Mouse (Mus musculus) frontal cortex, postnatal 10 days (tissue): ENCODE results near the gene Slc18a2.

Experiments used
- DNase-seq, 2 experiments: peaks; one replicate each; pipeline ENCODE4 v3.0.0; 2022; ENCODE audit warnings: low spot score in 2 of 2, mixed read lengths in 1 of 2

Slc18a2 gene

DNA sequence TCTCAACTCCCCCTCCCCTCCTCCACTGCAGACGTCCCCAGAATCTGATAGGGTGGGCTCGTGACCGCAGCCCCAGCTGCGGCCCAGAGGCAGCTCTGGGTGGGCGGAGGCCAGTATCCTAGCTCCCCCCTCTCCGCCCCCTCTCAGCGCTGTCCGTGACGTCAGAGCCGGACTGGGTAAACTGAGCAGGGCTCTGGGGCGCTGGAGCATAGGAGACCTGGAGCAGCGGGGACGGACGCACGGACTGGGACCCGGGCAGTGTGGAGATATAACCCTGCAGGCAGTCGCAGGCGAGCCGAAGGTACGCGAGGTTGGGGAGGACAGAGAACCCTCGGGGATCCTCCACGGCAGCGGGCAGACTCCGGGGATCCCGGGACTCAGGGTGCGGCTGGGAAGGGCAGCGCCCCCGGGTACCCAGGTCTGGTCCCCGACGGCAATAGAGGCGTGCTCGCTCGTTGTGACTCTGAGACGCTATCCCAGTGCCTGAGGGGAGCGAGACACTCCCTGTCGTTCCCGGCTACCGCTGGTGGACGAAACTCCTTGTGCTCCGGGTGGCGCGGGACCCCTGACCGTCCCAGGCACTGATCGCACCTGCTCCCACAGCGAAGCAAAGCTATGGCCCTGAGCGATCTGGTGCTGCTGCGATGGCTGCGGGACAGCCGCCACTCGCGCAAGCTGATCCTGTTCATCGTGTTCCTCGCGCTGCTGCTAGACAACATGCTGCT, at the start of gene Slc18a2:
Slc18a2 (plus strand) TSS at position 179 of the 725 bp plus-strand sequence.
- no peak for DNase-seq

DNA sequence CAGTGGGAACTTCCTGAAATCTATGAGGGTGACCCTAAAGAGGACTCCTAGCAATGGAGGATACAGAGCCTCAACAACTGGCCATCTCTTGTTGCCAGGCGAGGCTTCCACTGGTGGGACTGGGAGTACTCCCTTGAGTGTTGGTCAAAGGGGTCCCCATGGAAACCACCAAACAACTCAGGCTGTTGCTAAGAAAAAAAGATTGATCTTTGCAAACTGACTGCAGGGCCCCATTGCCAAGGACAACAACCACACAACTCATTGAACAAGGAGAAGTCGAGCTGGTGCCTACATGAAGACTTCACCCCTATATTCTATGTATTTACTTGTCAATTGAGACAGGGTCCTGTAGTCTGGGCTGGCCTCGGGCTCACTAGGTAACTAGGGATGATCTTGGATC, 43.8 kb upstream of the Slc18a2 start:
- DNase-seq, result no peak

DNA sequence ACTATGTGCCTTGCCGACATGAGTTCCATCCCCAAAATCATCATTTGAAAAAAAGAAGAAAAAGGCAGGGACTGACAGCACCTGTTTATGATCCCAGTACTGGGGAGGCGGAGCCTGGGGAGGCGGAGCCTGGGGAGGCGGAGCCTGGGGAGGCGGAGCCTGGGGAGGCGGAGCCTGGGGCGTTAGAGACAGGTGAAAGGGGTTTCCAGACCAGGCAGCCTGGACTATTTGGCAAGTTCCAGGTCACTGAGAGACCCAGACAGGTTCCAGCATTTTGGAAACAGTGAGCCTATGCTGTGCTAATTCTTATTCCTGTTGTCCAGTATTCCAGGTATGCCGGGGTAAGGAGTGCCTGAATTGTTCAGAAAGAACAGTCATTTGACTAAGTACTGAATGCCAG, 41.7 kb upstream of the Slc18a2 start, which contains the start of gene Kcnk18:
Kcnk18 (plus strand) TSS at position 224 of the 400 bp plus-strand sequence.
- DNase-seq, result no peak

DNA sequence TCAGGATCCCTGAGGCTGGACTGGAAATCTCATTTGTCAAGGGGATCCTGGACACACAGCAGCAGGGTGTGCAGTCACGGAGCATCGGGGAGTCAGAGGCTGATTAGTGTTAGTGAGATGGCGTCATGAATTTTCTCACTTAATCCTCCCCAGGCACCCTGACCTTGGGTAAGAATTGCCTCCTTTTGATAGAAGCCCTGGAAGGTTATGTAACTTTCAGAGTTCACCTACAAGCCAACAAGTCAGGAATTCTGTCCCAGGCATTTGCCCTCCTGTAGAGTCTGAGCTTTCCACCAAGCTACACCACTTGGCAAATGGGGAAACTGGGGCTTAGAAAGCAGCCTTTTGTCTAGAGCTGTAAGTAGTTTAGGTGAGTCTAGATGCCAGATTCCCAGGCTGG, 39.6 kb upstream of the Slc18a2 start:
- DNase-seq, result no peak

DNA sequence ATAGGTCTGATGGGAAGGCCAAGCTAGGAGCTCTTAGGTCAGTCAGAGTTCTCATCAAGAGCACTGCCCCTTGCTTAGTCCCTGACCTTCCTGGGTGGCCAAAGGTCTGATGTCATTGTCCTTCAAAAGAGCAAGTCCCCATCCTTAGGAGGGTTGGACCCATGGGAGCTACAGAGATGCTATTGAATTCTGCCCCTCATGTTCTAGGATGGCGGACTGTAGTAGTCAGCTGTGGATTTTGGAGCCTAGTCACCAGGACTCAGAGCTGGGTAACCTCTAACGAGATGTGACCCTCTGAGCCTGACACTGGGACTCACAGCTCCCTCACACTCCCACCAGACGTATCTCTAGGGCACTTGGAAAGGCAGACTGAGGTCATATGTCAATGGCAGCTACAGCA, 32.3 kb upstream of the Slc18a2 start:
- no peak for DNase-seq

DNA sequence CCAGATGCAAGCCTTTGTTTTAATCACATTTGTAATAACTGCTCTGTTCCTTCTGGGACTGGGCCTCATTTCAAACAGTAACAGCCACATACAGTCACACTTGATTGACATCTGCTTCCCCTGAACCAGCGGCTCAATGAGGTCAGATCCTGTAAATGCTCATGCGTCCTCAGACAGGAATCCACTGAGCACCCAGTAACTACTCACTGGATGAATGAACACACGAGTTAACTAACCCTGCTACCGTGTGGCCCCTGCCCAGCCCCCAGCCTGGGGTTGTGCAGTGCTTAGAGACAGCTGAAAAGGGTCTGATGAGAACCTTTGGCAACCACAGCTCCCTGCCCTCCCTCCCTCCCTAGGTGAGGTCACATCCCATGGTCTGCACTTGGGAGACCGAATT, 27.9 kb upstream of the Slc18a2 start:
- no peak for DNase-seq

DNA sequence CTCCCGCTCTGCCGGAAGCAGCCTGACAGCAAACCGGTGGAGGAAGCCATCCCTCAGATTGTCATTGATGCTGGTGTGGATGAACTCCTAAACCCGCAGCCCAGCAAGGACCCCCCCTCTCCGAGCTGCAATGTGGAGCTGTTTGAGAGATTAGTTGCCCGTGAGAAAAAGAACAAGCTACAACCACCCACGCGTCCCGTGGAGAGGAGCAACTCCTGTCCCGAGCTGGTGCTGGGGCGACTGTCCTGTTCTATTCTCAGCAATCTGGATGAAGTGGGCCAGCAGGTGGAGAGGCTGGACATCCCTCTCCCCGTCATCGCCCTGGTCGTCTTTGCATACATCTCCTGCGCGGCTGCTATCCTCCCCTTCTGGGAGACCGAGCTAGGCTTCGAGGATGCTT, 25.7 kb upstream of the Slc18a2 start:
- DNase-seq, result no peak

DNA sequence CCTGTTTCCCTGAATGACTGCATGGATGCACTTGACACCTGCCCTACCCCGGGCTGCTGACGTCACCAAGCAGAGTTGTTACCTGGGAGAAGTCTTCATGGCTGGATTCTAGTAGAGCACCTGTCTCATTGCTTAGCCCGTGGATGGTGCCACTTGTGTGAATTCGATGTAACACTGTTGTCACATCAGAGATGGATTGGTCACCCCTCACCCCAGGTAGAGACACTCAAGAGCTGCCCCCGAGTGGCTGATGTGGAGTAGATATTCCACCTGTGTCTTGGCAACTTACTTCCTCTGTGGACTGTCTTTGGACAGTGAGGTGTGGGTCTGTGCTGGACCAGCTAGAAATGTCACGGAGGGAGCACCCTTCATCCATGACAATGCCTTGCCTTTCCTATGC, 24.6 kb upstream of the Slc18a2 start:
- no peak for DNase-seq

DNA sequence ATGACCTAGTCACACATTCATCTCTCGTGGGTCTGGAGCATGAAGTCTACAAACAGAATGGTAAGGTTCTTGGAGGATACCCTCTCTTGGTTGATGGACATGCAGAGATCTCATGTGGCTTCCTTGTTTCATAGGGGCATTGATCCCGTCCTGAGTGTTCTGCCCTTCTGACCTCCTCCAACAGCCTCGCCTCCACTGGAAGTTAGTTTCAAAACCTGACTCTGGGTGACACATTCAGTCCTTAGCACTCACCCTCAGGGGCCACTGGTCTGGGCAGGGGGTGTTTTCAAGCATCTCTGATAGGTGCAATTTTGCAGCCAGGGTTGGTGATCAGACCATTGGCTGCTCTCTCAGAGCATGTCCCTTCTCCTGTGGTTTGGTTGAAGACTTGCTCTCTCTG, 22.1 kb upstream of the Slc18a2 start:
- no peak for DNase-seq

DNA sequence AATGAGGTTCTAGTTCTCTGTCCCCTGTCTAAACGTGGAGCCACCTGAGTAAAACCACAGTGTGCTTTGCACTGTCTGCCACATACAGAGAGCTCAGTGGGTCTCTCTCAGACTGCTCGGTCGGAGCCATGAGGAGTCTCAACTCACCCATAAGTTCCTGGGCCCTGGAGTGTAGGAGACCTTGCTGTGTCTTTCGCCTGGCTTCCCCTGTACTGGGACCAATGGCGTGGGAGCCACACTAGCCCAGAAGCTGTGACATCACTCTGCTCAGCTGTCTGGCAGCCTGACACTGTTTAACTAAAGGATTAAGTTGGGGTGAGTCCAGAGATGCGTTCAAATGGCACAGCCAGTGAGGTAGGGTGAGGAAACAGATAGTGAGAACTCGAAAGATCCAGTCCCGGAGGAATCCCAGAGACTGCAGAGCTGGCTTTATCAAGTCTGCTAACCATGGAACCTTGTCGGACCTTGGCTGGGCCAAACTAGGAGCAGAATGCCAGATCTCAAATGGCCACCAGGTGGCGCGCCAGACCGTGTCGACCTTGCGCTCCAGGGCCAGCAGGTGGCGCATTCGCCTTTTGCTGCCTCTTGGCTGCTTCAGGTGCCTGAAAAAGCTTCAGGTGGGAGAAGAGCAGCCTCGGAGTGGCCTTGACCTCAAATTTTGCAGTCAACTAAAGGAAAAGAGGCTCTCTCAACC, 21.4 kb upstream of the Slc18a2 start:
- DNase-seq, result peak; percentile 21 to 80

DNA sequence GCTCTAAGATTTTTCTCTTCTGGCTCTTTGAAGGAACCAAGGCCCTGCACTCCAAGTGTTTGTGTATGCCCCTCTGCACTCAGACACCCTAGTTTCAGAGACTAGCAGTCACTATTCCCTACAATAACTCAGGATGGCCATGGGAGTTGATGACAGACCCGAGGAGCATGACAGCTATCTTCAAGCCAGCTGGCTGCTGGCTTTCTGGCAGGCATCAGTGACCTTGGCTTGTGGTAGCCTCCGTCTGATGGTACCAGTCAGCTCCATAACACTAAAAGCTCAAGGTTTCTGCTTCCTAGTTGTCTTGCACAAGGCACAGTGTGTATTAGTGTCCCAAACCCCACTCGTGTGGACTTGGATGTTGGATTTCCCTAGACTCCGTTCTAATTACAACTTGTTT, 18.7 kb upstream of the Slc18a2 start:
- DNase-seq, result no peak

DNA sequence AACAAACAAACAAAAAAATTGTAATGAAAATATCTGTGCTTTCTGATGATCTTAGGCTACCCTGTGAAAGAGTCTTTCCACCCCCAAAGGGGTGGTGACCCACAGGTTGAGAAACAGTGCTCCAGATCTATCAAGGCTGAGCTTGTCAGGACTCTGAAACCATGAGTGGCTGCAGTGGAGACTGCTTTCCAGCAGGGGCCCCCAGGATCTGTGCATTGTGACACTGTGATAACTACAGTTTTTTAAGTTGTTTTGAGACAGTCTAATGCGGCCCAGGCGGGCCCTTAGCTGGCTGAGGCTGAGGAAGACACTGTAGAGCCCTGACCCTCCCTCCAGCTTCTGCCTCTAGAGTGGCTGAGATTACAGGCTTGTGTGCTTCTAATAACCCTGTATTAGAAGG, 17.6 kb upstream of the Slc18a2 start:
- DNase-seq, result no peak

DNA sequence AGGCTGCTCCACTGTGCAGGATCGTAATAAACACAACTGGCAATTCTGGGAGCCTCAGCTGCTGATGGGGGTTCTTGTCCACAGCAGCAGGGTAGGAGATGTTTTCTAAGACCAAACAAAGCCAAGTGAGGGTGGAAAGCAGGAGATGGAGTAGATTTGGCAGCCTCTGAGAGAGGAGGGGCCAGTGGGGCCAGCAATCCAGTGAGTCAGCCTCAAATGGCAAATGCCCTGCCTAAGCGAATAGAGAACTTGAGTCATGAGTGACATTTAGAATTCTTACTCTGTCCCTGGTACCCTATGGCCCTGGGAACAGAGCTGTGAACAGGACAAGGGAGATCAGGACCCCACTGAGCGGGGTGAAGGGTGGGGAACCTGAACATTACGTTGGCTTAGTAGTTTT, 12.6 kb upstream of the Slc18a2 start:
- no peak for DNase-seq

DNA sequence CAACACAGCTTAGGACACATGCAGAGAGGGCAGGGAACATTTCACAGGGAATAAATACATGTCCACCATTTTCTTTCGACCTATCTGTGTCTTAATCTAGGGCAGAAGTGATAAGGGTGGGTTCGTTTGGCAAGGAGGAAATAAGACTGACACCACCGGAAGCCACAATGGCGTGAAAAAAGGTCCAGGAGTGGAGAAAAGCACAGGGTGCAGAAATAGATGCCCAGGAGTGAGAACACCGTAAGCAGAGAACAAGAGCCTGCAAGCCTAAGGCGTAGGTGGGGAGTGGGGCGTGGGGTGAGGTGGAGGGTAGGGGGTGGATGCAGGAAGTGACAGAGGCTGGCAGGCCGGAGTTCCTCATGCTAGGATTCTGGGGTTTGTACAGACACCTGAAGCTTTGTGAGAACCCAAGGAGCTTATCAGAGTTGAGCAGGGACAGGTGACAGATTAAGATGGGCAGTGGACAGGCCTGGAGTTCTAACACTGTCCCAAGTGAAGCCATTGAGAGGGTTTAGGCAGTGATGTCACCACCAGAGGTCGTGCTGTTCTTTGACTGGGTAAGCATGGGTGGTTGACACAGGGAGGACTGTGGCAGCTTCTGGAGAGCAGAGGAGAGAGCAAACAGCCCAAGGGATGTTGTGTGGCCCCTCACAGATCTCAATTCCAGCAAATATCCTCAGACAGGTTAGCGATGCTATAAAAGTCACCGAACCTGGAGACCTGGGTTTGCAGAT, 12.0 kb upstream of the Slc18a2 start:
- no peak for DNase-seq

DNA sequence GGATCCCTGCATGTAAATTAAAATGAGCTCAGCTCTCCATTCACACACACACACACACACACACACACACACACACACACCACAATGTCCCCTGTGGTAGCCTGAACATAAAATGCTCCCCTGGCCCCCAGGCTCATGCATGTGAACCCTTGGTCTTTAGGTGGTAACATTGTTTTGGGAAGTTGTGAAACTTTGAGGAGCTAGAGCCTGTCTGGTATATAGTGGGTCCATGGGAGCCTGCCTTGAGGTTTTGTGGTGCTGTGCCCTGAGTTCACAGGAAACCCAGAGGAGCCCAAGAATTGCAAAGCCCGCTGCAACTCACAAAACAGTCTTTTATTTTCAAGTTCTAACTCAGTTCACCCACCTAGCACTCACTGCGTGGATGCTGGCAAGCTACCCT, 8.0 kb upstream of the Slc18a2 start:
- DNase-seq, result no peak

DNA sequence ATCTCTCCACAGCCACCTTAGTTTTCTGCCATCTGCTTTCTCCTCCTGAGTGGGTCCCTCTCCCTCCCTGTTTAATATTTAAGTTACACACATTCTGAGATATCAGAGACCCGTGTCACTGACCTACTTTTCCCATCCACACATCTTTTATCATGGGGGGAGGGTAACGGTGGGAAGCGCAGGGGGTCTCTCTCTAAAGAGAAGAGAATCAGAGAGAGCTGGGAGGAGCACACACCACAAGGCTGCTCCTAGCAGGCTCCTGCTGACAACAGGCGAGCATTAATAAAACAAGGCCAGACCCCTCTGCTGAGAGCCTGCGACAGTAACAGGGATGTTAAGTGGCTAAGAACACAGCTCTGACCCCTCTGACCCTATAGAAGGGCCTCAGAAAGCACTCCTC, 1.1 kb upstream of the Slc18a2 start:
- DNase-seq, result no peak

DNA sequence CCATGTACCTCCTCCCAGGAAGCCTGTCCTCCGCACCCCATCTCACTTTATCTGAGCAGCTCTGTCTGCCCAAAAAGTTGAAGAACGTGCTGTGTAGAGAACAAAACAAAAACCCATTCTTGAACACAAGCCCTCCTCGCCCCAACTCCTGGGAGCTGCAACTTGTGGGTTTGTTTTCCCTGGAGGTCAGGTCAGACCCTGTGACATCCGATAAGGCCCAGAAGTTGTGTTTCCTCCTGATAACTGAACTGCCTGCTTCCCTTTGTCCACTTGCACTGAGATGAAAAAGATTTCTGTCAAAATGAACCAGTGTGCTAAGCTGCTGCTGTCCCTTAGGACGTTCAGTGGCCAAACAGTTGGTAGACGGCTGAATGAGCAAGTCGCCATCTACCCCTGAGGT, 908 bp downstream of the Slc18a2 start:
- DNase-seq, result no peak

DNA sequence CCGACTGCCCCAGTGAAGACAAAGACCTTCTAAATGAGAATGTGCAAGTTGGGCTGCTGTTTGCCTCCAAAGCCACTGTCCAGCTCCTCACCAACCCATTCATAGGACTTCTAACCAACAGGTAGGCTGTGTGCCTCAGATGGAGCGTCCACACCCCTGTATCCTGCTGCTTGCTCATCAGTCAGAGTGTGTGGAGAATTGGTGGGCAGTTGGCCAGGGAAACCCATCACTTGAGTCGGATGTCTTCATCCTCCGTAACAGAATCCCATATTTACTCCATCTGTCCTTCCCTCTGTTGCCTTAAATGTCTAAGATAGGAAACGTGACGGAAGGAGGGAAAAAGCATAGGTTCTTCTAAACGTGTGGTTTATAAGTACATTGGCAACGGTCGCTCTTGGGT, 2.5 kb downstream of the Slc18a2 start:
- DNase-seq, result no peak

DNA sequence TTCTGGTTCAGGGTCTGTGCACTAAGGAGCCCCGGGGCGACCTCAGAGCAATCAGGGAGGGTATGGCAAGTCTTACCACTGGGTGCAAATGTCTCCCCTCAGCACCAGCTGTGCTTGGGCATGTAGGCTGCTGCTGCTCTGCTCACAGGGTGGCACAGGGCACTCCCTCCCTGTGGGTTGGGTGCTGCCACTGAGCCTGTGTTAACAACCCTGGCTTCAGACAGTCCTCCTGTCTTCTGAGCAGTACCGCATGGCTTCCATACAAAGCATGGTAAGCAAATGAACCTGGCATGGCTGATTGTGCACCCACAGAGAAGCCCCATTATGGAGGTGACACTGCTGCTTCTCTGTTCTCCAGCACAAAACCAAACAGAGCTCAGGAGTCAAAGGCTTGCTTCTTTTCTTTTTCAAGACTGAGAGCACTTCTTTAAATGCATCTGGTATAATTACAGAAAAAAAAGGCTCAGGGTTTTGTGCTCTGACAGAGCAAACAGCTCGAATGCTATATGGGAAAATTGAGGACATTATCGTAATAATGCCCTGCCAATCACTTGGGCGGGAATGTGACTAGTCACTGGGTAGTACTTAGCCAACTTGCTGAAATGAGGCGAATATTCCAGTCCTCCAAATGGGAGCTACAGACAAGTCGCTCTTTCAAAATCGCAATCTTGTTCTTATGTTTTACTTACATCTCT, 4.3 kb downstream of the Slc18a2 start:
- no peak for DNase-seq

DNA sequence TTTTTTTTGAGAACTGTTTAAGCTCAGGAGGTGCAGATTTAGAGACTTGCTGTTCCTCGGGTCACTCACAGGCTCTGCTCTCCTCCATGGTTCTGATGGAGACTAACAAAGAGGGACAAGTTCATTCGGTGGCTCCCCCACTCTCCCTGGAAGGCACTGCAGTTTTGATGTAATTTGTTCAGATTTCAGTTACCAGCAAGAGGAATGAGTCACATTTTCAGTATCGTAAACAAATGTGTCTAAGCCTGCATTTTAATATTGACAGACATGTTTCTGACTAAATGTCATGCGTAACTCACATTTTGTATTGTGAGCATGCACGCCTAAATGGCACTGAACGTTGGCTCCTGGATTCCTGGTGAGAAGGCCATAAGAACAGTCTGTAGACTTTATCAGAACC, 5.2 kb downstream of the Slc18a2 start:
- no peak for DNase-seq

DNA sequence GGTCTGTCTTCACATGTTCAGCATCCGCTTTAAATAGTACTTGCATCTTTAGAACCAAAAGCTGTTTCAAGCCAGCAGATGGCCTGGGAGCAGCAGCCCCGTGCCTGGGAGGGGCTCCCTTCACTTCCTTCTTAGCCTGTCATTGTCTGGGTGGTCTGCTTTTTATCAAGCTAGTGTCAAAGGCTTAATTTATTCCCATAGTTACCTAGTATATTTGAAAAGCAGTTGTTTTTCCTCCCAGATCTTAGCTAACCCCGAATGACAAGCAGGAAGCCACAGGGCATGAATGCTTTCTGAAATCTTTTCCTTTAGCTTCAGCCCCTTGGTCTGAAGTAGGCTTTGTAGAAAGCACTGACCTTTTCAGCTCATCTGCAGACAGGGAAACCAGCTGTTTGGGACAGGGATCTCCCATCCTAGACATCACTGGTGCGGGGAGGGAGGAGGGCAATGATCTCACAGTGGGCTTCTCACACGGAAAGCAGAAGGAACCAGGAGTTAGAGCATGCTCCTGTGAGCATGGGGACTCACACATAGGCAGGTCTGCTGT, 6.8 kb downstream of the Slc18a2 start:
- peak in 1 of 2 experiments; percentile 25 for DNase-seq

DNA sequence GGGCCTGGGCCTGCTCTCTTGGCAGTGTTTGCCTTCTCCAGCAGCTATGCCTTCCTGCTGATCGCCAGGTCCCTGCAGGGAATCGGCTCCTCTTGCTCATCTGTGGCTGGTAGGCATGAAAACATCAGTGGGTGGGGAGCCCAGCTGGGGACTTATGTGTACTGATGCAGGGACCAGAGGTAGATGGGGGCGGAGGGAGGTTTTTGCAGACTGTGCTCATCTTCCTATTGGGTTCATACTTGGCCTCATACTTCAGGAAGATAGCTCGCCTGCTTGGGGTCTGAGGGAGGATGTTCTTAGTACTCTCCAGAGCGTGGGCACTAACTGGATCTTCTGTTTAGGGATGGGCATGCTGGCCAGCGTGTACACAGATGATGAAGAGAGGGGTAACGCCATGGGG, 12.5 kb downstream of the Slc18a2 start:
- no peak for DNase-seq
